Mouse (Mus musculus) heart, adult 2 months (tissue): ENCODE measurements around the gene Mapkap1. TPM values are rescaled to one million over a fixed set of nuclear protein-coding genes. Genes with fewer than 3 reads are reported as not detected.

Experiments
- DNase-seq, 2 experiments: peaks; one replicate each; pipeline ENCODE4 v3.0.0; 2021
- H3K27ac ChIP-seq: fragments of 200-600 bp; 2 replicates; pipeline ENCODE4 v1.8.1; 2022
- H3K27me3 ChIP-seq: fragments of 200-500 bp; 2 replicates; pipeline ENCODE4 v1.6.1; 2012; ENCODE audit warnings: mild to moderate bottlenecking, low read length, inconsistent platforms, mixed read lengths; ENCODE audit not compliant: control insufficient read depth, insufficient read depth
- H3K36me3 ChIP-seq: fragments of 200-500 bp; 2 replicates; pipeline ENCODE4 v1.6.1; 2012; ENCODE audit warnings: low read length, inconsistent platforms; ENCODE audit not compliant: control insufficient read depth, insufficient read depth
- H3K4me1 ChIP-seq: fragments of 200-500 bp; 2 replicates; pipeline ENCODE4 v1.6.1; 2011; ENCODE audit warnings: low read length; ENCODE audit not compliant: control insufficient read depth, insufficient read depth
- H3K4me3 ChIP-seq: fragments of 200-600 bp; 2 replicates; pipeline ENCODE4 v1.8.1; 2022
- H3K79me2 ChIP-seq: fragments of 200-500 bp; replicated peaks from 2 replicates; pipeline ENCODE4 v1.6.1; 2012; ENCODE audit warnings: mild to moderate bottlenecking, inconsistent platforms, low read length, moderate library complexity, mixed read lengths; ENCODE audit not compliant: control insufficient read depth, insufficient read depth
- H3K9ac ChIP-seq: fragments of 200-500 bp; 2 replicates; pipeline ENCODE4 v1.6.1; 2012; ENCODE audit warnings: low read depth, mild to moderate bottlenecking, control low read depth, inconsistent platforms, low read length, mixed read lengths
- CTCF ChIP-seq: fragments of 200-600 bp; IDR thresholded peaks from 2 replicates; pipeline ENCODE4 v1.8.1; 2022; ENCODE audit warnings: antibody characterized with exemption, mild to moderate bottlenecking, moderate library complexity
- EP300 ChIP-seq: fragments of 200-500 bp; IDR thresholded peaks from 2 replicates; pipeline ENCODE4 v1.6.1; 2011; ENCODE audit warnings: low read depth, low read length, control low read depth; ENCODE audit not compliant: insufficient read depth
- POLR2A ChIP-seq: fragments of 200-500 bp; IDR thresholded peaks from 2 replicates; pipeline ENCODE4 v1.6.1; 2011; ENCODE audit warnings: mild to moderate bottlenecking, low read depth, low read length, control low read depth; ENCODE audit not compliant: insufficient read depth
- WGBS: fragments of 180-500 bp; shearing (Covaris S2); methylation state at CpG from one replicate; pipeline ENCODE4 v1.1.7; 2018; 5-methylcytosine and 5-hydroxymethylcytosine counted together
- intact Hi-C: fragments of 180-260 bp; cut with DNase I; formaldehyde crosslinking; loops from one replicate; pipeline ENCODE4 v1.15.1; 2025
- polyA plus RNA-seq: library from polyadenylated mRNA; depleted of rRNA; stranded (reverse); fragments of >200 nt; gene quantifications from 2 replicates; pipeline ENCODE4 v1.2.3, GENCODE M21; 2012
- total RNA-seq, 2 experiments: library from RNA; stranded (reverse); gene quantifications; 2 replicates each; pipeline ENCODE4 v1.2.3; 2021

Mapkap1 gene
- total and polyA plus RNA-seq, 3 experiments, result 30.6 to 70.1 (median 63.6) TPM

DNA sequence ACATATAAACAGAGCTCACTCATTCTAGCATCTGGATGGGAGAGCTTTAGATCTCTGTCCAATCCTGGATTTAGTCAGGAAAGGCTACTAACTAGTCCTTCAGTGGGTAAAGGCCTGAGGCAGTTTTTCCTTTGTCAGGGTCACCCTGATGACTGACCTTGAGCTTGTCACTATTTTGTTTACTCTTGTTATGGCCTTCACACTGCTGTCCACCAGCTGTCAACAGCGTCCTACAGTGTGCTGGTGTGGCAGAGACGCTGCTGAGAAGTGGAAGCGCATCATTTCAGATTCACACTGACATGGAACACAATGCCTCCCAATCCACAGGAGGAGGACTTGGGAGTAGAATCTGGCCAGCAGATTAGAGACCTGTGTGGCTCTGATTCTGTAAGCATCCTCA, 130.8 kb downstream of the Mapkap1 start:
- TF ChIP-seq EP300 (no peak), POLR2A (no peak), CTCF (no peak)
- no peak overlapping the region for H3K9ac ChIP-seq
- no peaks in the 10 kb centered on the region for H3K36me3 ChIP-seq
- no peaks in the 10 kb centered on the region for H3K79me2 ChIP-seq
- no peak overlapping the region for H3K27ac ChIP-seq
- WGBS, result 90% methylated on average over 3 of the region's 3 CpGs
- intact Hi-C loops, result no loop called here
- no peaks in the 10 kb centered on the region for H3K27me3 ChIP-seq
- no peak overlapping the region for H3K4me3 ChIP-seq
- DNase-seq, result no peak
- H3K4me1 ChIP-seq, result no peaks in the 10 kb centered on the region

DNA sequence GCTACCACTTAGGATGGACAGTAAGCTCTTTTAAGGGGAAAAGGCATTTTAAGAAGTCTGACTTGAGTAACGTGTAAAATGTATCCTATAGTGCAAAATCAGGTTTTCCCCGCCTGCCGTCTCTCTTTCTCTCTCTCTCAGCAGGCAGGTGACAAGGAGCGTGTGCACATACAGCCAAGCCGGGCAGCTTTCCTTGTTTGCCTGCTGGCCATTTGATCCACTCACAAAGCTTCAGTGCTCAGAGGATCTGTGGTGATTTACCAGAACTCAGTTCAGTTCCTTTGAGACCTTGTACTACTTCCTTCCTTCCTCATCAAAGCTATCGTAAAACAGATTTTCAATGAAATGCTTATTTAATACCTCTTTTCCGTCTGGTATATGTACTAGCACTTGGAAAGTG, 137.0 kb downstream of the Mapkap1 start:
- Histone ChIP-seq H3K36me3 (no peaks in the 10 kb centered on the region), H3K9ac (no peak overlapping the region), H3K27ac (no peak overlapping the region), H3K79me2 (no peaks in the 10 kb centered on the region), H3K4me1 (no peaks in the 10 kb centered on the region; the same call in 1 of the 2 replicates), H3K4me3 (no peak overlapping the region), H3K27me3 (no peaks in the 10 kb centered on the region)
- TF ChIP-seq POLR2A, result no peak
- TF ChIP-seq CTCF, result no peak
- no peak for TF ChIP-seq EP300
- intact Hi-C loops, result no loop called here
- no peak for DNase-seq
- 72% methylated on average over 7 of the region's 7 CpGs for WGBS

DNA sequence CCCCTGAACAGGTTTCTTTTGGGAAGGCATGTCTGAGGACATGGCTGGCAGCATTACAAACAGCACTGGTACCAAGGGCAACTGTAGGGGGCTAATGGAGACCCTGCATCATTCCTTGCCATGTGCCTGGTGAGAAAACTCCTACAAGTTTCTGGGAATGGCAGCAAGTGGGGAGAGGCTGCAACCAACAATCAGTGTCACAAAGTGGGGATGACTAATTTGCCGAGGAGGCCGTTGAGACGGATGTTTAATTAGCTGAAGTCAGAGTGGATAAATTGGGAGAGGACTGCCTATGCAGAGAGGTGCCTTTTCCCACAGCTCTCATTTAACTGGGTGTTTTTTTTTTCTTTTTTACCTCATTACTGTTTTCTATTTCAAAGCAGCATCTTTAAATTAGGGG, 137.4 kb downstream of the Mapkap1 start:
- intact Hi-C loops, result no loop called here
- Histone ChIP-seq H3K36me3 (no peaks in the 10 kb centered on the region), H3K4me1 (no peaks in the 10 kb centered on the region; the same call in 1 of the 2 replicates), H3K79me2 (no peaks in the 10 kb centered on the region), H3K27ac (no peak overlapping the region), H3K4me3 (no peak overlapping the region), H3K27me3 (no peaks in the 10 kb centered on the region), H3K9ac (no peak overlapping the region)
- WGBS, result 78% methylated on average over 3 of the region's 3 CpGs
- no peak for DNase-seq
- TF ChIP-seq EP300 (no peak), CTCF (no peak), POLR2A (no peak)

GRCm38 (mm10) chr2:34544646-34545395, 138.2 kb downstream of the Mapkap1 start:
- no peaks in the 10 kb centered on the region for H3K27me3 ChIP-seq
- H3K9ac ChIP-seq, result no peak overlapping the region
- H3K79me2 ChIP-seq, result no peaks in the 10 kb centered on the region
- H3K36me3 ChIP-seq, result no peaks in the 10 kb centered on the region
- whole genome bisulfite sequencing, result 97% methylated on average over 13 of the region's 13 CpGs
- no peak for TF ChIP-seq POLR2A
- H3K4me1 ChIP-seq, result no peaks in the 10 kb centered on the region; the same call in 1 of the 2 replicates
- no peak overlapping the region for H3K27ac ChIP-seq
- H3K4me3 ChIP-seq, result no peak overlapping the region
- intact Hi-C loops, result no loop called here
- no peak for DNase-seq

DNA sequence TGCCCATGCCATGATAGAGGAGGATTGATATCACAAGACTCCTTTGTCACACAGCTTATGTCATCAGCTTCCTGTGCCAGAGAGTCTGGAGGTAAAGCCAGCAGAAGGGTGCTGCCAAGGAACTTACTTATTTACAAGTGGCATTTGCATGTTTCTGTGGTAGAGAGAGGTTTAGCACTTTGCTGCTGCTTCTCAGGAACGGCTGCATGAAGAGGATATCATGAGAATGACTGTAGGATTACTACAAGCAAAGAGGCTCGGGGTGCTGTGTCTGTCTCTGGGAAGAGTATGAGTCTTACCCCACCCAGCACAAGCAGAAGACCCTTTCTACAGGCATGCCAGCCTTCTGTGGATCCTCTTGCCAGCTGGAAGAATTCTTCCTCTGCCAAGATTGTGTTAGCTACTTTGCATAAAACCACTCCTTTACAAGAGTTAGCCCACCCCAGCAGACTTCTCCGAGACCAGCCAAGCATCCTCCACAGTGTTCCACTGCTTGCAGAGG, 139.7 kb downstream of the Mapkap1 start:
- Histone ChIP-seq H3K9ac (no peak overlapping the region), H3K27ac (no peak overlapping the region), H3K4me1 (no peaks in the 10 kb centered on the region; the same call in 1 of the 2 replicates), H3K27me3 (no peaks in the 10 kb centered on the region), H3K36me3 (no peaks in the 10 kb centered on the region), H3K79me2 (no peaks in the 10 kb centered on the region), H3K4me3 (no peak overlapping the region)
- intact Hi-C loops, result no loop called here
- TF ChIP-seq POLR2A, result no peak
- no peak for TF ChIP-seq EP300
- no peak for TF ChIP-seq CTCF
- DNase-seq, result no peak
- 63% methylated on average over 3 of the region's 3 CpGs for WGBS

GRCm38 (mm10) chr2:34547516-34547915, 140.9 kb downstream of the Mapkap1 start:
- Histone ChIP-seq H3K27me3 (no peaks in the 10 kb centered on the region), H3K9ac (no peak overlapping the region), H3K36me3 (no peaks in the 10 kb centered on the region), H3K79me2 (no peaks in the 10 kb centered on the region), H3K4me1 (no peaks in the 10 kb centered on the region; the same call in 1 of the 2 replicates), H3K27ac (no peak overlapping the region), H3K4me3 (no peak overlapping the region)
- DNase-seq, result peak in 1 of 2 experiments; percentile 13
- intact Hi-C loops, result no loop called here
- 76% methylated on average over 4 of the region's 4 CpGs for WGBS
- no peak for TF ChIP-seq POLR2A
